Mouse (Mus musculus) frontal cortex, postnatal 36 days (tissue): ENCODE results near the gene Rab3gap2.

ENCODE experiments used
- DNase-seq, 2 experiments: peaks; one replicate each; pipeline ENCODE4 v3.0.0; 2022; ENCODE audit warnings: low spot score in 2 of 2

Gene Rab3gap2

GRCm38 (mm10) chr1:185203909-185204661 lies at the start of gene Rab3gap2:
Gene Rab3gap2, plus strand, starts transcription at chr1:185204117.
- peak; percentile 98 to 99 for DNase-seq

- no peak for DNase-seq
Observed at GRCm38 (mm10) chr1:185173641-185174040, 30.3 kb upstream of the Rab3gap2 start.

DNA sequence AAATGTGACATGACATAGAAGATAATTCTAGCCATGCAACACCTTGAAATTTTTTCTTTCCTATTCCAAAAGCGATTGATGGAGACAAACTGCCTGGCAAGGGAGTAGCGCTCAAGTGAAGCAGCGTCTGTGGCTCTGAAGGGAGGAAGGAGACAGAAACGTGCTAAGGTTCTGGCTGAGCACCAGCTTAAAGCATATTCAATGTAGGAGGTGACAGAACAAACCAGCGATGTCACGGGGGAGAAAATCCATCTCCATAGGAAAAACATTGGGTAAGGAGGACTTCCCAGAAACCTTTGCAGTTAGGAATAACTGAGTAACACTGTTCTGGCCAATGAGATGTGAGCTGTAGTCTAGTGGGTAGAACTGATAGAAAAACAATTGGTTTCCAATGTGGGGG lies 26.1 kb upstream of the Rab3gap2 start:
- DNase-seq: peak; percentile 64 to 85

- DNase-seq: no peak
Observed at GRCm38 (mm10) chr1:185183591-185184330, 20.2 kb upstream of the Rab3gap2 start.

- DNase-seq: peak; percentile 65 to 66
Observed at GRCm38 (mm10) chr1:185185556-185185955, 18.4 kb upstream of the Rab3gap2 start.

GRCm38 (mm10) chr1:185187135-185187785 lies 16.7 kb upstream of the Rab3gap2 start:
- peak; percentile 28 to 66 for DNase-seq

DNA sequence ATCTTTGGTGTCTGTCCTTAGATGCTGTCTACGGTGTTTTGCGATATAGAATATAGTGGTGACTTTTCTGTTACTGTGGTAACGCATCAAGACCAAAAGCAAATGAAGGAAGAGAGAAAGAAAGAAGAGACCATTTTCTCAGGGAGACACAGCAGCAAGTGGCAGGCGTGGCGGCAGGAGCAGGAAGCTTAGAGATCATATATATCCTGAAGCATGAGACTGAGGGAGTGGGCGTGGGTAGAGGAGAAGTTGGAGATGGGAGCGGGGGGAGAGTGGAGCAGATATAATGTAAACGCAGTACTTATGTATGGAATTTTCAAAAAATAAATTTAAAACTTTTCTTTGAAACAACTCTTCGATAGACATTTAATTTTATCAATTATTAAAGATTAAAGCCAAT lies 14.0 kb upstream of the Rab3gap2 start:
- no peak for DNase-seq

DNA sequence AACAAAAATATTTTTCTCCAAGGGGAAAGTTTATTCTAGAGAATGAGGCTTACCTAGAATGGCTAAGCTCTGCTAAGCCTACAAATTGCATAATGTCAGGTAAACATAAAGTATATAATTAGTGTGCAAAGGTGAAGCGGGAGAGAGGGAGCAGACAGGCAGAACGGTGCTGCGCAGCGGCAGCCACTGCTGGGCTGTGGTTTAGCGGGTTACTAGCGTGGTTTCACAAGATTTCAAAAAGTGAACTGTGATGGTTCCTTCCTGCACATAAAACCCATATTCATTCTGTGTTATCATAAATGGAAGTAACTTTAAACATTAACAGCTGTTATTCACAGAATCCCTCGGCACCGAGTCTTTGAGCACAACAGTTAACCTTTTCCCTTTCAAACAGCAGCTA lies 11.8 kb upstream of the Rab3gap2 start:
- DNase-seq: no peak

DNA sequence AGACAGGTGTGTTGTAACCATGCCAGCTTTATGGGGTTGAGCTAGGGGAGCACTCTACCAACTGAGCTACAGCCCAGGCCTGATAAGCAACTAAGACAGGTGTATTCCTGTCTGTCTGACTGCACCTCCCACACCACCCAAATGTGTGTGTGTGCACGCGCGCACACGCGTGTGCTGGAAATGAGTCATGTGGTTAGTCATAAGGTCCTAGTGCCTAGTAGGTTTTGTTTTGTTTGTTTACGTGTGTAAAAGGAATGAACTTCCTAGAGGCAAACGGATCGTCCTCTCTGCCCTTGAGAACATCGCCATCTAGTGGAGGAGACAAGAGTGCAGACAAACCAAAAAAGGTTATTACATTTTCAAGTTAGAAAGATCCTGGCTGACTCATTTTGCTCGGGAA lies 10.4 kb upstream of the Rab3gap2 start:
- DNase-seq: no peak

- DNase-seq: no peak
Observed at GRCm38 (mm10) chr1:185196323-185196722, 7.6 kb upstream of the Rab3gap2 start.

DNA sequence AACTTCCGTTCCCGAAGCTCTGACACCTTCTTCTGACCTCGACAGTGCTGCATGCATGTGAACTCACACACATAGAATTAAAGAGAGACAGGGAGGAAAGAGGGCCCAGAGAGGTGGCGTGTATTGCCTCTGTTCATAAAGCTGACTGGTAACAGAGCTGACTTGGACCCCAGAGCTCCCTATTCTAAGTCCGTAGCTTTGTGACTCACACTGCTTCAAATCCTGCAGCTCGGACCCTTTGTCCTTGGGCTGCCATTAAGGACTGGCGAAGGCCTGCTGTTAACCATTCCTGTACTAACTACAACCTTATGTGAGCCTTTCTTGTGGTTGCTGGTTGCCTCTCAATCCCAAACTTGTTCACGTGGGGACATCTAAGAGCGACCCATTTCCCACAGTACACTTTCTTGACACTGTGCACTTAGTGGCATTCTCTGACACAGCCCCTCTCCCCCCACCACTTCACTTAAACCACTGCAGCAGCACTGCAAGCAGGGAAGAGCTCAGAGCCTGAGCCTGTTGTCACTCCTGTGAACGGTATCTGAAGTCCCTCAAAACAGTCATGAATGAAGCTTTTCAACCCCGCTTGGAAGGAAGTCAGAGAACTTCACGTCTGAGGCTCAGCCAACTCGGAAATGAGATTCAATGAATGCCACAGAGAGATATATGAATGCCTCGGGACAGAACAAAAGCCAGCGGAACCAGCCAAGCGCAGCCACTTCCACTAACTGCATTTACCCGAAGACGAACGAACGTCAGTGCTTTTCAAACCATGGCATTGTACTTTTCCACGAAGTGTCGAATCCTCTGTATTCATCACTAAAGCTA lies 3.1 kb upstream of the Rab3gap2 start:
- no peak for DNase-seq

DNA sequence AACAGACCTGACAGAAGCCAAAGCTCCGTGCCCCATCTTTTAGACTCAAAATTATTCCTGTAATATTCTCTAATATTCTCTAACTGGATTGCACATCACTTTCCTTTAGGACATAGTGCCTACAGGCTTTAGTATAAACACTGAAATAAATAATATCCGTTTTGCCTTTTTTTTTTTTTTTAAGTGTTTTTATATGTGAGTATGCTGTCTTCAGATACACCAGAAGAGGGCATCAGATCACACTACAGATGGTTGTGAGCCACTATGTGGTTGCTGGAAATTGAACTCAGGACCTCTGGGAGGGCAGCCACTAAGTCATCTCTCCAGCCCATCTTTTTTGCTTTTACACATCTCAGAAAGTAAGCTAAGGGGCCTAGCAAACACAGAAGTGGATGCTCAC lies 1.9 kb upstream of the Rab3gap2 start:
- no peak for DNase-seq

DNA sequence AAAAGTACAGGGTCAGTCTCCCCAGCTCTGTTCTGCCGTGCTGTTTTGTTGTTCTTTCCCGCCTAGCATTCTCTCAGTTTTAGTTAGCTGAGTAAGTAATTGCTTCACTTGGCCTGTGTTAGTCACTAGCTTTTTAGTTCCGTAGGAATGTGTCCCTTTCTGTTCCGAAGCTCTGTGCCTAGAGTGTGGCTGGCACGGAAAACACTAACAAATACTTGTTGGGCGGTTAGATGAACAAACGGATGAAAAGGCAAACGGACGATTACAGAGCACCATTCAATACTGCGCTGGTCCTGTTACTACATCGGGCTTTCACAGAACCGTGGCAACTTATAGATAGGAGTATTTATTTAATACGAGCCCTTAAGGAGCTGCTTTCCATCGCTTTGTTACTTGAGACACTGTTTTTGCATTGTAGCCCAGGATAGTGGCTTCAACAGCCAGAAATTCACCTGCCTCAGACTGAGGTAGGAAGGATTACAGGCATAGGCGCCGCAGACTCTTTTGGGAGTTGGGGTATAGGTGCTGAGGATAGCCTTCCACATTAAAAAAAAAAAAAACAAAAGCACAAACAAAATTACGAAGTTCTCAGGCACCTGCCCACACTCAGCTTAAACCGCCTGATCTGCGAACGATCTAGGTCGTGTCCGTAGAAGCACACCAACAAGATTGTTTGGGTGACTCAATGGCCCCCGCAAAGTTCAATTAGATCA lies 565 bp upstream of the Rab3gap2 start:
- peak in 1 of 2 experiments; percentile 16 for DNase-seq

- no peak for DNase-seq
Observed at GRCm38 (mm10) chr1:185205090-185205489, 1.2 kb downstream of the Rab3gap2 start.

DNA sequence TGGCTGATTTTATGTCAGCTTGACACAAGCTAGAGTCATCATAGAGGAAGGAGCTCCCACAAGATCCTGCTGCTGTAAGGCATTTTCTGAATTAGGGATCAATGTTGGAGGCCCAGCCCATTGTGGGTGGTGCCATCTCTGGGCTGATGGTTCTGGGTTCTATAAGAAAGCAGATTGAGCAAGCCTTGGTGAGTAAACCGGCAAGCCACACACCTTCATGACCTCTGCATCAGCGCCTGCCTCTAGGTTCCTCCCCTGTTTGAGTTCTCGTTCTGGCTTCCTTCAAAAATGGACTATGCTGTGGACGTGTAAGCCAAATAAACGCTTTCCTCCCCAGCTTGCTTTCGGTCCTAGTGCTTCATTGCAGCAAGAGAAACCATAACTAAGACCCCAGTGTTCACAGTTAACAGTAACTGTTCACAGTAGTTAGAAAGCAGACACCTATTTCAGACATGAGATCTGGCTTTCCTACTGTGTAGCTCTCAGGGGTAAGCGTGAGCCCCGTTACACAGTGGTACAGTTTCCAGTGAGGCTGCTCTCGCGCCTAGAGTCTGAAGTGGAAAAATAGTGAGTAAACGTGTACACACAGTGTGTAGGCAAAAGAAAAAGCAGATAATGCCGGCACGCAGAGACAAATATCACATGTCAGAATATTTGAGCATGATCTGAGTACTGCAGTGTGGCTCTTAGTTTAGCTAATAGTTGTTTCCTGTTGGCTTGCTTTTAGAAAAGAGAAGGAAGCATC lies 4.1 kb downstream of the Rab3gap2 start:
- no peak for DNase-seq

DNA sequence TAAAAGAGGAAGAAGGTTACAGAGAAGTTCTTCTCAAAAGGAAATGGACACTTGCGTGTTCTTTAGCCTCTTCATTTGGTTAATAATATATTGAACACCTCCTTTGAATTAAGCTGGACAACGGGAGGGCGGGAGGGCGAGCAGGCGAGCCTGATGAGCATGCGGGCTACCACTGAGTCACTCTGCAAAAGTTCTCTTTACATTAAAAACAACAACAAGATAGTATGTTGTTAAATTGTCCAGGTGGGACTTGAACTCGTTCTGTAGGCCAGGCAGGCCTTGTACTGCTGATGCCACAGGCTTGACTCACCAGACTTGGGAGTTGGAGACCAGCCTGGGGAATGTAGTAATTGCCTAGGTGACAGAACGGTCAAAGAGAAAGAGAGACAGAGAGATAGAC lies 4.8 kb downstream of the Rab3gap2 start:
- DNase-seq: no peak

GRCm38 (mm10) chr1:185209641-185210176 lies 5.8 kb downstream of the Rab3gap2 start:
- DNase-seq: no peak

GRCm38 (mm10) chr1:185216360-185216759 lies 12.4 kb downstream of the Rab3gap2 start:
- no peak for DNase-seq

DNA sequence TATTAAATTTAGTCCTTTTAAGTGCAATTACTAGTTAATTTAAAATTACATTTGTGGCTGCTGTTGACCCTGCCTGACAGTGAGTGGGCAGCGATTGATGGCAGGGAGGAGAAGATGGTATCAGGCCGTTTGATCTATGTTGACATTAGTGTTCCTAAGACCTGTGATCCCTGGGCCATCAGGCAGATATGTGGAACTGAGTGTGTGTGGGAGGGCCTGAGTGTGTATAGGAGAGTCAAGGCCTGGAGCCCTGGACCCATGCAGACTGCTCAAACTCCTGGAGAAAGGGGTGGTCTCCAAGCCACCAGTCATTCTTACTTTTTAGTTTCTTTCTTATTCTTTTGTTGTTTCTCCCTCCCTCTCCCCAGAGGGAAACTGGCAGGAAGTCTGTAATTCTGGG lies 12.8 kb downstream of the Rab3gap2 start:
- DNase-seq: no peak

- peak in 1 of 2 experiments; percentile 14 for DNase-seq
Observed at GRCm38 (mm10) chr1:185217966-185218365, 14.0 kb downstream of the Rab3gap2 start.
